Mouse (Mus musculus) brain, embryonic 14.5 days (tissue): Measurements from ENCODE around the gene Znhit1. TPM values are rescaled to one million over a fixed set of nuclear protein-coding genes. Genes with fewer than 3 reads are reported as not detected.

Experiments
- DNase-seq: peaks from one replicate; pipeline ENCODE4 v3.0.0-alpha.2; 2011; ENCODE audit warnings: low read depth
- CTCF ChIP-seq: fragments of 200-500 bp; IDR thresholded peaks from 2 replicates; pipeline ENCODE4 v1.5.1; 2012; ENCODE audit warnings: inconsistent platforms, mild to moderate bottlenecking, moderate library complexity, borderline replicate concordance; ENCODE audit not compliant: insufficient read depth, insufficient read length; ENCODE audit errors: extremely low read depth
- POLR2A ChIP-seq: fragments of 200-500 bp; IDR thresholded peaks from 2 replicates; pipeline ENCODE4 v1.6.1; 2012; ENCODE audit warnings: mild to moderate bottlenecking, inconsistent platforms, borderline replicate concordance; ENCODE audit not compliant: poor library complexity, insufficient read depth, insufficient read length, severe bottlenecking; ENCODE audit errors: extremely low read depth
- polyA plus RNA-seq: library from polyadenylated mRNA; depleted of rRNA; stranded (reverse); fragments of >200 nt; gene quantifications from 2 replicates; pipeline ENCODE4 v1.2.3, GENCODE M21; 2012

Znhit1 gene
- polyA plus RNA-seq, 1 experiment, result 89.0 TPM

- DNase-seq, result no peak
- TF ChIP-seq CTCF (no peak), POLR2A (no peak)
Measured at GRCm38 (mm10) chr5:137012401-137012950, 24.7 kb upstream of the Znhit1 start.

DNA sequence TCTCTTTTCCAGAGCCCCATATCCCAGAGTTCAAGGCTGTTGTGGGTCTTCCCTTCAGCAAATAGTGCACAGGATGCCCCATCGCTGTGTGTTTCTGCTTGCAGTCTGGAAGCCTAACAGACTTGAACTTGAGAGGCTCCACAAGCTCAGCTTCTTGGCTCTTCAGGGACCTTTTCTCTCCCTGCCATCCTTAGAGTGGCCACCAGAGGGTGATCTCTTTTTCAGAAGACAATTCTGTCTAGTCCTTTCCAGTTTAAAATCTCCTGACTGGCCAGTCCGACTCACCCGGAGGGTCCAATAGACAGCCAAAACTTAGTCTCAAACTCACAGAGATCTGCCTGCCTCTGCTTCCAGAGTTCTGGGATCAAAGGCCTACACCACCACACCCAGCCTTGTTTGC is 22.2 kb upstream of the Znhit1 start:
- DNase-seq, result peak; percentile 69
- TF ChIP-seq POLR2A (no peak), CTCF (peak; percentile 62; the same call in 1 of the 2 replicates)

- DNase-seq, result no peak
- TF ChIP-seq POLR2A (no peak), CTCF (no peak)
Measured at GRCm38 (mm10) chr5:137007276-137007675, 19.5 kb upstream of the Znhit1 start.

DNA sequence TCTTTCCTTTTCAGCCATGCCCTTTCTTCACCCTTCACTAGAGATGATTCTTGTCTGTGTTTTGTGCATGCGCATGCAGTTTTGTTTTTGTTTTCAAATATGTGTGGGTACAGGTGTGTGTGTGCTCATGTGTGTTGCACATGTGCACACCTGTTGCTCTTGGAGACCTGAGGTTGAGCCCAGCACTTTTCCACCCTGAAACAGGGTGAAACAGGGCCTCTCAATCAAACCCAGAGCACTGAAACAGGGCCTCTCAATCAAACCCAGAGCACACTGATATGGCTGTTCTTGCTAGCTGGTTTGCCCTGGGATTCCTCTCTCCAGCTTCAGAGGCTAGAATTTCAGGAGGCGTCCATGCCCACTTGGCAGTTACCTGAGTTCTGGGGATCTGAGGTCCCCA is 12.8 kb upstream of the Znhit1 start:
- DNase-seq, result no peak

DNA sequence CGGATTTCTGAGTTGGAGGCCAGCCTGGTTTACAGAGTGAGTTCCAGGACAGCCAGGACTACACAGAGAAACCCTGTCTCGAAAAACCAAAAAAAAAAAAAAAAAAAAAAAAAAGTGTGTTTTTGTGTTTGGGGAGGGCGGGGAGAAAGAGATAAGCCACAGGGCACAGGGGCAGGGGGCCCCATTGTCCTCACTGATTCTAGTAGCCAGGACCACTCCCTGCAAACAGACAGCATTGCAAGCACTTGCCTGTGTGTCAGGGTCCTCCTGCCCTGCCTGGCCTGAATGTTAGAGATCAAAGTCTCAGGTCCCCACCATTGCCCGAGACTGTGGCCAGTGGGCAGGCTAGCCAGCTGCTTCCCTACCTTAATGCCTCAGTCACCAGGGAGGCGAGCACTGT is 11.6 kb upstream of the Znhit1 start:
- DNase-seq, result no peak
- TF ChIP-seq POLR2A (no peak), CTCF (no peak)

More for the DNA sequence above, 12.8 kb upstream of the Znhit1 start:
- TF ChIP-seq CTCF (no peak), POLR2A (no peak)

GRCm38 (mm10) chr5:136989801-136990200 is 2.0 kb upstream of the Znhit1 start:
- DNase-seq, result no peak

GRCm38 (mm10) chr5:136988420-136988819 is 599 bp upstream of the Znhit1 start:
- TF ChIP-seq CTCF, result no peak
- peak; percentile 49 for DNase-seq

More at GRCm38 (mm10) chr5:136989801-136990200, 2.0 kb upstream of the Znhit1 start:
- no peak for TF ChIP-seq POLR2A
- no peak for TF ChIP-seq CTCF

GRCm38 (mm10) chr5:136987138-136987933 is 485 bp downstream of the Znhit1 start:
- TF ChIP-seq POLR2A (peak; percentile 50; the same call in 1 of the 2 replicates), CTCF (no peak)
- DNase-seq, result peak; percentile 77

- DNase-seq, result peak; percentile 100
- TF ChIP-seq POLR2A (peak; percentile 53; the same call in 1 of the 2 replicates), CTCF (no peak)
Measured at GRCm38 (mm10) chr5:136986695-136987137, 1.1 kb downstream of the Znhit1 start, which contains the start of gene Plod3. Gene Plod3, plus strand, starts transcription at chr5:136987019.

GRCm38 (mm10) chr5:136984828-136985227 is 3.0 kb downstream of the Znhit1 start:
- no peak for DNase-seq
- TF ChIP-seq POLR2A (no peak), CTCF (no peak)

- TF ChIP-seq CTCF, result peak; percentile 64
- TF ChIP-seq POLR2A, result no peak
Measured at GRCm38 (mm10) chr5:136982338-136982930, 5.4 kb downstream of the Znhit1 start.

DNA sequence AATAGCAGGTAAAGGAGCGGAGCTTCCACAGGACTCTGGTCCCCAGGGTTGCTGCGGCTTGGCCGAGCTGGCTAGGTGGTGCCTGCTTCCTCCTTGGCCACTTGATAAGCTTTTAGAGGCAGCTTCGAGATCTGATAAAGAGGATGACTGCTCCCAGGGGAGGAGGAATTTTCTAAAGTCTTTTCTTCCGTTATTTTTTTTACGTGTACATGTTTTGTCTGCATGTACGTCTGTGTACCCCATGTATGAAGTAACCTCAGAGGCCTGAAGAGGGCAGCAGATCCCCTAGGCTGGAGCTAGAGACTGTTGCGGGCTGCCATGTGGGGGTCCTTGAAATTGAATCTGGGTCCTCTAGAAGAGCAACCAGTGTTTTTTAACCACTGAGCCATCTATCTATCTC is 6.8 kb downstream of the Znhit1 start:
- TF ChIP-seq CTCF (no peak), POLR2A (no peak)
- no peak for DNase-seq

More at GRCm38 (mm10) chr5:136982338-136982930, 5.4 kb downstream of the Znhit1 start:
- DNase-seq, result peak; percentile 36

GRCm38 (mm10) chr5:136979762-136980161 is 8.1 kb downstream of the Znhit1 start:
- TF ChIP-seq CTCF (no peak), POLR2A (no peak)
- DNase-seq, result no peak
